Mouse (Mus musculus) ES-Bruce4 (cell line): ENCODE measurements around the gene Rnf181.

Experiments used
- CTCF ChIP-seq: IDR thresholded peaks from one replicate; pipeline ENCODE4 v1.8.1; 2011; ENCODE audit warnings: low read depth, low read length
- EP300 ChIP-seq: IDR thresholded peaks from 2 replicates; pipeline ENCODE4 v1.6.1; 2011; ENCODE audit warnings: low read depth, low read length; ENCODE audit not compliant: insufficient read depth
- POLR2A ChIP-seq: IDR thresholded peaks from one replicate; pipeline ENCODE4 v1.8.1; 2011; ENCODE audit warnings: low read length; ENCODE audit not compliant: insufficient read depth

DNA sequence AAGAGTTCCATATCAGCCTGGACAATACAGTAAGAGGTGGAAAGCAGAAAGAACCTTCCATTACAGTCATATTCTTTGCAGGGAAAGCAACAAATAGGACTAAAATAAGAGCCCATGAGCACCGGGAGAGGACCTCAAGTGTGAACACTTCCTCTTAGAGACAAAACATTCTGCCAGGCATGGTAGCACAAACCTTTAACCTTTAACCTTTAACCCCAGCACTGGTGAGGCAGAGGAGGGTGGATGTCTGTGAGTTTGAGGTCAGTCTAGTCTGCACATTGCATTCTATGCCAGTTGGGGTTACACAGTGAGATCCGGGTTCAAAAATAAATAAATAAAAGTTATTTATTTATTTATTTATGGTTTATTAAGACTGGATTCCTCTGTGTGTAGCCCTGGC lies 26.3 kb downstream of the Rnf181 start:
- no peak for TF ChIP-seq EP300
- no peak for TF ChIP-seq POLR2A
- no peak for TF ChIP-seq CTCF
